Mouse (Mus musculus) urinary bladder, postnatal 14 days (tissue): ENCODE measurements around the gene Ints7.

Experiments
- DNase-seq: peaks from one replicate; pipeline ENCODE4 v3.0.0; 2021; ENCODE audit warnings: low spot score

Gene Ints7

DNA sequence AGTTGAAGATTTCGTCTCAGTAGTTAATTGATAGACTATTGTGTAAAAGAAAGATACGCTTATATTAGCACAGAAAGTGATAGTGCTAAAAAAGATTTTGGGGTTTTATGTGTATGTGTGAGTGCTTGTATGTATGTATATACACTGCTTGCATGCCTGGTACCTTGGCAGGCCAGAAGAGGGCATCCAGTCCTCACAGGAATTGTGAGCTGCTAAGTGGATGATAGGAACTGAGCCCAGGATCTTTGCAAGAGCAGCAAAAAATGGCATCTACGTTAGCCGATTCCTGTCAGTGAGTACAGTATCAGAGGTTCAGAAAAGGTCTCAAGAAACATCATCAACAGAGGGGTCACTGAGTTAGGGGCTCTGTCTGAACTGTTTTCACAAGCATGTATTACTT is 9.0 kb downstream of the Ints7 start:
- no peak for DNase-seq

DNA sequence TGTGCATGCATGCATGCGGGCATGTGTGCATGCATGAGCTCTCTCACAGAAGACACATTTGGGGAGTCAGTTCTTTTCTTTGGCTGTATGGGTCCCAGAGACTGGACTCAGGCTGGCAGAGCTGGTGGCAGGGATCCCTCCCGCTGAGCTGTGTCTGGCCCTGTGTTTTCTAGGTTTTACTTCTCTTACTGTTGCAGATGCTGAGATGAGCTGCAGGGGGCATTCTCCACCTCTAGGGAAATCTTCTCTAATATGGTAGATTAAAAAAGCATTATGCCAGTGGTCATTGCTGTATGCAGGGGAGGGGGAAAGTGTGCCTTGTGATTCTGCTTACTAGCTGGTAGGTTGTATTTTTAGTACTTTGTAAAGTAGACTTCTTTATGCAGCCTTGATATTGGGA is 10.3 kb downstream of the Ints7 start:
- DNase-seq = no peak

DNA sequence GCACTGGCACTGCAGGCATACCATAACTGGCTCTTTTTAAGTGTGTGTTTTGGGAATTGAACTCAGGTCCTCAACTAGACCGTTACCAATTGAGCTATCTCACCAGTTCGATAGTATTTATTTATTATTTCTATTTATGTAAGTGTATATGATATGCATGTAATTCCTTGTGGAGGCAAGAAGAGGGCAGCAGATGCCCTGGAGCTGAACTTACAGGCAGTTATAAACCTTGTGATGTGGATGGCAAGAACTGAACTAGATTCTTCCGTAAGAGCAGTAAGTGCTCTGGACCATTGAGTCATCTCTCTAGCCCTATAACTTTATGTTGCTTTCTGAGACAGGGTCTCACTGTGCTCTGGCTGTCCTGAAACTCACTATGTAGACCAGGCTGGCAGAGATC is 11.6 kb downstream of the Ints7 start:
- DNase-seq = no peak

DNA sequence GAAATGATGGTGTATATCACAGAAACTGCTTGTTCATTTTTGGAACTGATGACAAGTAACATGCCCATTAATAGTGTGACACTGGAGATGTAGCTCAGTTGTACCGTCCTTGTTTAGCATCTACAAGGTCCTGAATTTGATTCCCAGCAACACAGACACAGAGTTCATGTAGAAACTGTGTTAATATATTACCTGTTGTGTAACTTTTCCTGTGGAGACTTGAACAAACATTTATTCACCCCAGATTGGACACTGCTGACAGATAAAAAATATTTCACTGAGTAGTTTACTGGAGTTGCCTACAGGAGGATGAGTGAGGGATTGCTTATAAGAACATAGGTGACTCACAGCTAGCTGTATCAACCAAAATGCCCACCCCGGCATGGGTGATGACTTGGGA is 13.3 kb downstream of the Ints7 start:
- no peak for DNase-seq

- DNase-seq = no peak
Observed at GRCm38 (mm10) chr1:191592016-191592720, 16.7 kb downstream of the Ints7 start.

DNA sequence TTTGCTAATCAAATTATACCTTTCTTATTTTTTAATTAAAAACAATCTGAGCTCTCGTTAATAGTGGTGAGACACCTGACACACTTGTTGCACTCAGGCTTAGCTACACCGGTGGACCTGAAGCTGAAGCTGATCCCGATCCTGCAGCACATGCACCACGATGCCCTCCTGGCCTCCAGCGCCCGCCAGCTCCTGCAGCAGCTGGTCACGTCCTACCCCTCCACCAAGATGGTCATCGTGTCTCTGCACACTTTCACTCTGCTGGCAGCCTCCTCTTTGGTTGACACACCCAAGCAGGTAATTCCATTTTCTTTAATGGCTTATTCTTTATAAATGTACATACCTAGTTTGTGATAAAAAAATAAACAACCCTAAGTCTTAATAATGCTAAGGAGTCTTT is 20.6 kb downstream of the Ints7 start:
- no peak for DNase-seq

DNA sequence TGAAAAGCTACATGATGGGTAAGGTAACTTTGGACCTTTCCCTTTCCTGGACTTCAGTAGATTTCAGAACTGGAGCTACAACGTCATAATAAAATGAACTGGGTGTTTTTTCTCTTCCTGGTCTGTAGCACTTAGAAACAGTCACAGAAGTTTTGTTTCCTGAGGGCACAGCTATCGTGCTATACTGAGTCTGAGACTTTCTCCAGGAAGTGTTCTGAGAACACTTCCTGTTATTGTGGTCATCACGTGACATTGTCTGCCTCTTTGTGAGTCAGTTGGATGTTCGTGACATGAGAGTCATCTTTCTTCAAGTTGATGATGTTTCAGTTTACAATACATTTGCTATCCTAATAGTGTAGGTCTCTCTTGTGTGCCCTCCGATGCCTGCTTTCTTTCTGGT is 23.8 kb downstream of the Ints7 start:
- DNase-seq = no peak

GRCm38 (mm10) chr1:191604690-191605089 is 29.3 kb downstream of the Ints7 start:
- no peak for DNase-seq

DNA sequence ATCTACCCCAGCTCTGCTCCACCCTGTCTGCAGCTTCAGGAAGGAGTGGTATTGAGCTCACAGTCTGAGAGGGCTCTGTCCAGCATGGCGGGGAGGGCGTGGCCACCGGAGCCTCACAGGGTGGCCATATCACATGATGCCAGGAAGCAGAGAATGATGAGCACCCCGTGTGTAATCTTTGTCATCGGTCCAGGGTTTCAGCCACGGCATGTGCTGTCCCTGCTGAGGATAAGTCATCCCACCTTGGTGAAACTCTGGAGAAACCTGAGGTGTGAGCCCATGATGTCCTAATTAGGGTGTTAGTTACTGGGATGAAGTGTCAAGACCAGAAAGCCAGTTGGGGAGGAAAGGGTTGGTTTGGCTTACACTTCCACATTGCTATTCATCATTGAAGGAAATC is 33.6 kb downstream of the Ints7 start:
- DNase-seq = no peak

DNA sequence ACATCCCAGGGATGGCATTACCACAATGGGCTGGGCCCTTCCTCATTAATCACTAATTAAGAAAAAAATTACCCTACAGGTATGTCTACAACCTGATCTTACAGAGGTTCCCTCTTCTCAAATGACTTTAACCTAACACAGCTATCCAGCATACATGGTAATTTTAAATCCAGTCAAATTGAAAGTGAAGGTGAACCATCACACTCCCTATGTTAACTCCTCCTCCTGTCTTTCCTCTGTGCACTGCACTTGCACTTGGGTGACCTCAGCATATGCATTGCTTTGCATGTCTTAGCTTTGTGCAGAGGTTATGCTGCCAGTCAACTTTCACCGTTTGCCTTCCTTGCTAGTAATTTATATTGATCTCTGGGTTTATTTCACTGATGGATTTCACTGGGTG is 34.1 kb downstream of the Ints7 start:
- no peak for DNase-seq

DNA sequence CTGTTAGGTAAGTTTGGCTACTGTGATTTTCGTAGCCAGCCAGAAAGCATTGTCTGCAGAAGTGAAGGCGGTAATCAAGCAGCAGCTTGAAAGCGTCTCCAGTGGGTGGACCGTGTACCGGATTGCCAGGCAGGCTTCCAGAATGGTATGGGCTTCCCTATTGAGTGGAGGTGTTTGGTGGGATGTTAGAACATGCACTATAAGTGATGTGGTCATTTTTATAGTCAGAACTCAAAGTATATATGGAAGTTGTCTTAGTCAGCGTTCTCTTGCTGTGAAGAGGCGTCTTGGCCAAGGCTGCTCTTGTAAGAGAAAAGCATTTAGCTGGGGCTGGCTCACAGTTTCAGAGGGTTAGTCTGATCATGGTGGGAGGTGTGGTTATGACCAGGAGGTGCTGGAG is 34.9 kb downstream of the Ints7 start:
- DNase-seq = no peak

DNA sequence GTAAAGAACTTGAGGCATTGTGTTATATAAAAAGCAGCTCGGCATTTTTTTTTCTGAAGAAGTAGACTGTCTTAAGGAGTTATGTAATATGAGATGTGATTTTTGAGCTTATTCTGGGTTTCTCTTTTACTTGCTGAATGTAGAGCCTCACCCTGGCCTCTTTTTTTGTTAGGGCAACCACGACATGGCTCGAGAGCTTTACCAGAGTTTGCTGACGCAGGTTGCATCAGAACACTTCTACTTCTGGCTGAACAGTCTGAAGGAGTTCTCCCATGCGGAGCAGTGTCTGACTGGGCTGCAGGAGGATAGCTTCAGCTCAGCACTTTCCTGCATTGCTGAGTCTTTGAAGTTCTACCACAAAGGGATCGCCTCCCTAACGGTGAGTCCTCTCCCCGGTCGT is 36.2 kb downstream of the Ints7 start:
- no peak for DNase-seq

DNA sequence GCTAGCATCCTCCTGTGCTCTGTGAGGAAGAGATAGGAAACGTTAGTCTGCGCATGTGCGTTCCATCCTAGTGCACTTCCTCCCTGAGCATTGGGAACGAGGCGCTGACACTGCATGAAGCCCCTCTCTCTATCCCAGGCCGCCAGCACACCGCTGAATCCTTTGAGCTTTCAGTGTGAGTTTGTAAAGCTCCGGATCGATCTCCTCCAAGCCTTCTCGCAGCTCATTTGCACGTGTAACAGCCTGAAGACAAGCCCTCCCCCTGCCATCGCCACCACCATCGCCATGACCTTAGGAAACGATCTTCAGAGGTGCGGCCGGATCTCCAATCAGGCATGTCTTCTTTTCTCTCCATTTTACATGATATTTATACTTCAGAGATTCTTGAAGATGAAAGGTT is 37.4 kb downstream of the Ints7 start:
- no peak for DNase-seq

DNA sequence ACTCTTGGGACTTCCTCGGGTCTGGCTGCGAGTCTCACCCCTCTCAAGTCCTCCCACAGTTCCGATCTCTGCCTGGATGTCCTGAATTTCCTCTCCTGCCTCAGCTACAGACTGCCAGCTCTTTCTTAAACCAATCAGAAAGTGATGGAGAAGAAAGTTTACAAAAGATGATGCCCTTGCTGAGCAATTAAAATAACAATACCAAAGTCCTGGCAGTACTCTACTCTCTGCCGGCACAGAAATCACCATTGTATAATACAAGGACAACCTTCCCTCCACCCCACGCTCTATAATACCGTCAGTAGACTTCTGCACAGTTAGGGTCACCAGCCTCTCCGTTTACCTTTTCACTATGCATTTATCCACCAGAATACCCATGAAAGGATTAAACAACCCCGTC is 40.8 kb downstream of the Ints7 start:
- no peak for DNase-seq

- no peak for DNase-seq
Observed at GRCm38 (mm10) chr1:191617589-191617988, 42.2 kb downstream of the Ints7 start.

- no peak for DNase-seq
Observed at GRCm38 (mm10) chr1:191618067-191618766, 42.8 kb downstream of the Ints7 start.

DNA sequence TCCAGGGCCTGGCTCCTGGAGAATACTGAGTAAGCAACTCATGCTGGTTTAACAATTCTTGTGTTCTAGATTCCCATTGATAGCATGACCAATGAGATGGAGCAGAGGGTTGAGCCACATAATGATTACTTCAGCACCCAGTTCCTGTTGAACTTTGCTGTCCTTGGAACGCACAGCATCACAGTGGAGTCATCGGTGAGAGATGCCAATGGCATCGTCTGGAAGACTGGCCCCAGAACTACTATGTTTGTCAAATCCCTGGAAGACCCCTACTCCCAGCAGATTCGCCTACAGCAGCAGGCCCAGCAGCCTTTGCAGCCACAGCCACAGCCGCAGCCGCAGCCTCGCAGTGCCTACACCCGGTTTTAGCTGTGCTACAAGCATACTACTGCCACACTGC is 45.7 kb downstream of the Ints7 start:
- DNase-seq = no peak

DNA sequence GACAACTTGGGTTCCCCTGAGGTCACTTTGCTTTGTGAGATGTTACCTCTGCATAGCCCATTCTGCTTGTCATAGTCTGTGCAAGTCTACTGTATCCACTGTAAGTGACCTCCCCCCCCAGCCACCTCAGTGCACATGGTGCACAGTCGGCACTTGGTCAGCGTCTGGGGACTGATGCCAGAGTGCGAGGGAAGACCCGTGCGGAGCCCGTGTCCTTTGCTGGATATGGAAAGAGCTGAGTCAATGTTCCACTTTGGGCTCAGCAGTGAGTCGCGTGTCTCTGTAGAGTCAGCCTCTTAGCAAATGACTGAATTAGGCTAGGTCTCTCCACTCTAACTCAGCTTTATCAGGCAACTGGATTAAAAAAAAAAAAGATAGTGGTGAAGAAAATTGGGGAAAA is 47.4 kb downstream of the Ints7 start:
- DNase-seq = no peak

- no peak for DNase-seq
Observed at GRCm38 (mm10) chr1:191624492-191624891, 49.1 kb downstream of the Ints7 start.

- DNase-seq = no peak
Observed at GRCm38 (mm10) chr1:191625026-191625425, 49.6 kb downstream of the Ints7 start.

DNA sequence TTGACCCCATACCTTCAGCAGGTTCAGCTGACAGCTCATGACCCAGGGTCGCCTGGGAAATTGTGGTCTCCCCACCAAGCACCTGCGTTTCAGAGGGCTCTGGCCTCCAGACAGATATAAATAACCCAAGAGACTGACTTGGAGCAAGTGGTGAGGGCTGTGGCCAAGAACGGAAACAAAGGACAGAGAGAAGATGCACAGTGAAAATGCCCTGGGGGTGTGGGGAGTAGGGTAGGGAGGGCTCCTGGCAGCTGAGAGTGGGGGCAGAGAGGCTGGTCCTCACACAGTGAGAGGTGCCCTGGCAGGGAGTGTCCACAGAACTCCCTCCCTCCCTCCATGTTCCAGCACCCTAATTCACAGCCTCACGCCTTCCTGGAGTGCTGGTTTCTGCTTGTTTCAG is 50.2 kb downstream of the Ints7 start:
- DNase-seq = no peak

DNA sequence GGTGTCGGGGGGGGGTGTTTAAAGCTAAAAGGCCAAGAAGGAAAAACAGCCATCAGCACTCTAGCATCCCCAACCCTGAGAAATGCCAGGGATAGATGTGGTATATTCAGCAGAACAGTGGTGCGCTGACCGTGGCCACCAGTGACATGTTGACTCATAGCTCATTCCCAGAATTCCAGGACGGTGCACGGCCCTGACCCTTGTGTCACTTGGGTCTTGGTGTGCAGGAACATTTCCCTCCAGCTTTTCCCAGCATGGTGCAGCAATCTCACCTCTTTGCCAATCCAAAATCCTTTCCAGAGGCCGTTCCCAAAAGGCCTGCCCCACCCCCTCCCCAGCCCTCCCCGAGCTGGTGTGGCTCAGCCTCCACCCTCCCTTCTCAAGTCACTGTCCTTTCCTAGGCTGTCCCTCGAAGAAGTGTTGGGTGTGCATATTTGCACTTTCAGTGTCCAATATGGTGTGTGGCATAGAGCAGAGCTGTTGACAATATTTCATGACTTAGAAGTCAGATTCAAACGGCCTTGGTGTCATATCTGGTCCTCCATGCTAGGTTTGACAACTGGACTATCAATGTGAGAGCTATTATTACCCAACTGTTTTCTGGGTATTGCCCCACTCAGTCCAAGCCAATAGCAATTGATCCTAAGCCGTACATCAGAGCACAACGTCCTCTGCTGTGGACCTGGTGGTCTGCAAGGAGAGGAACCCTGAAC is 53.2 kb downstream of the Ints7 start:
- no peak for DNase-seq

GRCm38 (mm10) chr1:191629170-191629636 is 53.8 kb downstream of the Ints7 start:
- no peak for DNase-seq
